Mouse (Mus musculus) midbrain, embryonic 12.5 days (tissue): Measurements from ENCODE around the gene Olfr1360. TPM values are rescaled to one million over a fixed set of nuclear protein-coding genes. Genes with fewer than 3 reads are reported as not detected.

Experiments used
- ATAC-seq: fragments of 200-750 bp; cut with Nextera tagmentation; 2 replicates; pipeline ENCODE4 v1.8.0; 2017; ENCODE audit warnings: low read depth, moderate TSS enrichment, moderate library complexity; ENCODE audit not compliant: low FRiP score
- H3K27ac ChIP-seq: fragments of 300-500 bp; sonication (generic); replicated peaks from 2 replicates; pipeline ENCODE4 v1.5.1; 2016; ENCODE audit warnings: mild to moderate bottlenecking
- H3K27me3 ChIP-seq: fragments of 300-500 bp; sonication (generic); 2 replicates; pipeline ENCODE4 v1.6.1; 2016; ENCODE audit warnings: mild to moderate bottlenecking
- H3K36me3 ChIP-seq: fragments of 300-500 bp; sonication (generic); 2 replicates; pipeline ENCODE4 v1.6.1; 2016
- H3K4me1 ChIP-seq: fragments of 300-500 bp; sonication (generic); 2 replicates; pipeline ENCODE4 v1.6.1; 2016
- H3K4me2 ChIP-seq: fragments of 300-500 bp; sonication (generic); replicated peaks from 2 replicates; pipeline ENCODE4 v1.6.1; 2016; ENCODE audit warnings: mild to moderate bottlenecking, moderate library complexity
- H3K4me3 ChIP-seq: fragments of 300-500 bp; sonication (generic); 2 replicates; pipeline ENCODE4 v1.5.1; 2016; ENCODE audit warnings: mild to moderate bottlenecking
- H3K9ac ChIP-seq: fragments of 300-500 bp; sonication (generic); replicated peaks from 2 replicates; pipeline ENCODE4 v1.6.1; 2016; ENCODE audit warnings: mild to moderate bottlenecking, moderate library complexity
- H3K9me3 ChIP-seq: fragments of 300-500 bp; sonication (generic); 2 replicates; pipeline ENCODE4 v1.6.1; 2016; ENCODE audit warnings: mild to moderate bottlenecking
- WGBS: fragments of 180-500 bp; shearing (Covaris S2); methylation state at CpG from one replicate; pipeline ENCODE4 v1.1.7; 2016; 5-methylcytosine and 5-hydroxymethylcytosine counted together
- polyA plus RNA-seq: library from polyadenylated mRNA; unstranded; fragments of >200 nt; fragmentation: Nextera tagmentation; extraction: Ambion mirVana; gene quantifications from 2 replicates; pipeline ENCODE4 v1.2.1, GENCODE M21; 2016

The Olfr1360 gene
- polyA plus RNA-seq, 1 experiment from 2014 or later, result not detected

- whole genome bisulfite sequencing, result 2% methylated on average over 22 of the region's 22 CpGs
- Histone ChIP-seq H3K27me3 (no peaks in the 10 kb centered on the region), H3K4me1 (peaks cover 23% of the 10 kb centered on the region), H3K4me3 (peak overlapping the region; percentile 42), H3K36me3 (no peaks in the 10 kb centered on the region), H3K4me2 (peak overlapping the region; percentile 85), H3K27ac (peak overlapping the region; percentile 94), H3K9ac (peak overlapping the region; percentile 68), H3K9me3 (no peaks in the 10 kb centered on the region)
- ATAC-seq, result no peak
Measured at GRCm38 (mm10) chr13:21715131-21715863, 38.1 kb upstream of the Olfr1360 start.

- no peaks in the 10 kb centered on the region for H3K36me3 ChIP-seq
- no peaks in the 10 kb centered on the region for H3K9me3 ChIP-seq
- H3K4me3 ChIP-seq, result peak overlapping the region; percentile 42
- H3K4me1 ChIP-seq, result peaks cover 23% of the 10 kb centered on the region
- no peaks in the 10 kb centered on the region for H3K27me3 ChIP-seq
- ATAC-seq, result no peak
- peak overlapping the region; percentile 68 for H3K9ac ChIP-seq
- peak overlapping the region; percentile 85 for H3K4me2 ChIP-seq
- peak overlapping the region; percentile 94 for H3K27ac ChIP-seq
- 3% methylated on average over 7 of the region's 7 CpGs for WGBS
Measured at GRCm38 (mm10) chr13:21714725-21715124, 37.5 kb upstream of the Olfr1360 start.

GRCm38 (mm10) chr13:21711698-21712097 lies 34.5 kb upstream of the Olfr1360 start:
- peaks cover 12% of the 10 kb centered on the region for H3K4me1 ChIP-seq
- H3K9me3 ChIP-seq, result no peaks in the 10 kb centered on the region
- H3K4me2 ChIP-seq, result peak overlapping the region; percentile 60
- WGBS, result 27% methylated on average over 4 of the region's 4 CpGs
- H3K27me3 ChIP-seq, result no peaks in the 10 kb centered on the region
- H3K27ac ChIP-seq, result no peak overlapping the region
- peak overlapping the region; percentile 34; the same call in 1 of the 2 replicates for H3K9ac ChIP-seq
- no peaks in the 10 kb centered on the region for H3K36me3 ChIP-seq
- ATAC-seq, result no peak
- peak overlapping the region; percentile 44 for H3K4me3 ChIP-seq

GRCm38 (mm10) chr13:21710821-21711525 lies 33.8 kb upstream of the Olfr1360 start:
- ATAC-seq, result peak; percentile 63

GRCm38 (mm10) chr13:21710031-21710711 lies 33.0 kb upstream of the Olfr1360 start:
- H3K4me2 ChIP-seq, result peak overlapping the region; percentile 43
- H3K4me3 ChIP-seq, result peak overlapping the region; percentile 55
- no peaks in the 10 kb centered on the region for H3K9me3 ChIP-seq
- H3K9ac ChIP-seq, result peak overlapping the region; percentile 43
- no peaks in the 10 kb centered on the region for H3K27me3 ChIP-seq
- H3K36me3 ChIP-seq, result no peaks in the 10 kb centered on the region
- H3K27ac ChIP-seq, result peak overlapping the region; percentile 55; the same call in 1 of the 2 replicates
- under 1% methylated on average over 32 of the region's 32 CpGs for WGBS
- ATAC-seq, result peak; percentile 85
- peaks cover 8% of the 10 kb centered on the region for H3K4me1 ChIP-seq

More at GRCm38 (mm10) chr13:21710821-21711525, 33.8 kb upstream of the Olfr1360 start:
- Histone ChIP-seq H3K36me3 (no peaks in the 10 kb centered on the region), H3K4me3 (peak overlapping the region; percentile 44), H3K9ac (peak overlapping the region; percentile 34), H3K27me3 (no peaks in the 10 kb centered on the region), H3K27ac (no peak overlapping the region), H3K4me1 (peaks cover 12% of the 10 kb centered on the region), H3K9me3 (no peaks in the 10 kb centered on the region), H3K4me2 (peak overlapping the region; percentile 60)
- 1% methylated on average over 22 of the region's 22 CpGs for WGBS

GRCm38 (mm10) chr13:21706669-21707068 lies 29.5 kb upstream of the Olfr1360 start:
- 74% methylated on average over 4 of the region's 4 CpGs for whole genome bisulfite sequencing
- no peak overlapping the region for H3K4me3 ChIP-seq
- no peaks in the 10 kb centered on the region for H3K36me3 ChIP-seq
- H3K4me1 ChIP-seq, result peaks cover 4% of the 10 kb centered on the region; the same call in 1 of the 2 replicates
- no peaks in the 10 kb centered on the region for H3K27me3 ChIP-seq
- H3K27ac ChIP-seq, result no peak overlapping the region
- H3K9ac ChIP-seq, result no peak overlapping the region
- H3K9me3 ChIP-seq, result no peaks in the 10 kb centered on the region
- ATAC-seq, result no peak
- no peak overlapping the region for H3K4me2 ChIP-seq

GRCm38 (mm10) chr13:21697811-21698210 lies 20.6 kb upstream of the Olfr1360 start, which contains the start of gene Olfr1359:
Gene Olfr1359 (plus strand): TSS chr13:21698111.
- Histone ChIP-seq H3K36me3 (no peaks in the 10 kb centered on the region), H3K4me2 (no peak within 1 kb of the TSS), H3K9ac (no peak within 1 kb of the TSS), H3K27ac (no peak within 1 kb of the TSS), H3K9me3 (no peaks in the 10 kb centered on the region), H3K27me3 (no peaks in the 10 kb centered on the region), H3K4me3 (no peak within 1 kb of the TSS), H3K4me1 (no peaks in the 10 kb centered on the region)
- no peak for ATAC-seq

- no peak within 1 kb of the TSS for H3K4me2 ChIP-seq
- WGBS, result 76% methylated on average over 2 of the region's 2 CpGs
- no peak within 1 kb of the TSS for H3K27ac ChIP-seq
- no peaks in the 10 kb centered on the region for H3K27me3 ChIP-seq
- H3K36me3 ChIP-seq, result no peaks in the 10 kb centered on the region
- H3K9ac ChIP-seq, result no peak within 1 kb of the TSS
- no peaks in the 10 kb centered on the region for H3K9me3 ChIP-seq
- H3K4me1 ChIP-seq, result no peaks in the 10 kb centered on the region
- ATAC-seq, result no peak
- no peak within 1 kb of the TSS for H3K4me3 ChIP-seq
Measured at GRCm38 (mm10) chr13:21663286-21663685, 13.9 kb downstream of the Olfr1360 start, which contains the start of gene Olfr1361. Gene Olfr1361 (minus strand): TSS chr13:21663386.

- no peak within 1 kb of the TSS for H3K27ac ChIP-seq
- H3K9ac ChIP-seq, result no peak within 1 kb of the TSS
- H3K27me3 ChIP-seq, result no peaks in the 10 kb centered on the region
- WGBS, result 89% methylated on average over 2 of the region's 2 CpGs
- no peaks in the 10 kb centered on the region for H3K36me3 ChIP-seq
- H3K4me1 ChIP-seq, result no peaks in the 10 kb centered on the region
- ATAC-seq, result no peak
- no peak within 1 kb of the TSS for H3K4me2 ChIP-seq
- H3K9me3 ChIP-seq, result no peaks in the 10 kb centered on the region
- H3K4me3 ChIP-seq, result no peak within 1 kb of the TSS
Measured at GRCm38 (mm10) chr13:21642418-21642817, 34.8 kb downstream of the Olfr1360 start, which contains the start of gene Olfr11. Gene Olfr11 (minus strand): TSS chr13:21642518.
